Mouse (Mus musculus) heart, postnatal 4 days (tissue): Measurements from ENCODE around the gene Tbcel. TPM values are rescaled to one million over a fixed set of nuclear protein-coding genes. Genes with fewer than 3 reads are reported as not detected.

Experiments
- DNase-seq: peaks from one replicate; pipeline ENCODE4 v3.0.0; 2021
- microRNA-seq, 2 experiments: library from miRNA; unstranded; fragments of <30 nt; microRNA quantifications; one replicate each; pipeline ENCODE4 v1.2.0; 2021 to 2022
- total RNA-seq, 2 experiments: library from RNA; stranded (reverse); gene quantifications; 2 replicates each; pipeline ENCODE4 v1.2.3; 2021

Gene Tbcel
- total RNA-seq, 2 experiments from 2014 or later: 18.1 to 19.8 TPM

- DNase-seq: no peak
Measured at GRCm38 (mm10) chr9:42382628-42383347, 124.8 kb downstream of the Tbcel start.

GRCm38 (mm10) chr9:42382063-42382462 is 125.5 kb downstream of the Tbcel start:
- no peak for DNase-seq

GRCm38 (mm10) chr9:42378071-42378470 is 129.5 kb downstream of the Tbcel start:
- DNase-seq: no peak

GRCm38 (mm10) chr9:42377656-42378055 is 130.0 kb downstream of the Tbcel start:
- DNase-seq: no peak

GRCm38 (mm10) chr9:42371670-42372368 is 135.8 kb downstream of the Tbcel start:
- DNase-seq: no peak

Small RNA genes within 50 kb of the gene (microRNA-seq; reads per million reads assigned to microRNA genes)
- gene Gm44311: 0 reads per million in 2 experiments

Other genes starting within 250 kb of the Tbcel start
- gene Sc5d, start 243.6 kb downstream of the Tbcel start, total RNA-seq: 10 to 100 TPM; 20.4 to 21.5 TPM
- gene Tecta, start 107.9 kb downstream of the Tbcel start, total RNA-seq: under 1 TPM; 0.19 to 0.23 TPM